Mouse (Mus musculus): ENCODE results near the gene Nr1h4. TPM values are rescaled to one million over a fixed set of nuclear protein-coding genes. Genes with fewer than 3 reads are reported as not detected.

The Nr1h4 gene
- polyA plus RNA-seq, 1 experiment from 2014 or later, result 12.4 TPM

DNA sequence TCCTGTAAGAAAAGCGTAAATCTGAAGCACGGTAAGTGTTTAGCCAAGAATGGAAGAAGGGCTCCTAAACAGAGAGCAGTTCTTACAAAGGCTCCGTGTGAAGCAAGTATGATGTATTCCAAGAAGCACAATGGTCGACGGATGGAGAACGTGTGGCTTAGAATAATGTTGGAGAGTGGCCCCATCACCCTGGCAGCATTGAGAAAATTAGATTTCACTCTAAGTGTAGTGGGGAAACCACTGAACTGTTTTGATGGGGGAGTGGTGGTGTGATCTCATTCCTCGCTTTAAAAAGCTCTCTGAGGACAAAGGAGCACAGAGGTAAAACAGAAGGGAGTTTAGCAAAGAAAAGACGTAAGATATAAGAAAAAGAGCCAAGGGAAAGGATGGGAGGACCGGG is 95.9 kb downstream of the Nr1h4 start:
- no peak for DNase-seq (ENCODE audit: low spot score)

DNA sequence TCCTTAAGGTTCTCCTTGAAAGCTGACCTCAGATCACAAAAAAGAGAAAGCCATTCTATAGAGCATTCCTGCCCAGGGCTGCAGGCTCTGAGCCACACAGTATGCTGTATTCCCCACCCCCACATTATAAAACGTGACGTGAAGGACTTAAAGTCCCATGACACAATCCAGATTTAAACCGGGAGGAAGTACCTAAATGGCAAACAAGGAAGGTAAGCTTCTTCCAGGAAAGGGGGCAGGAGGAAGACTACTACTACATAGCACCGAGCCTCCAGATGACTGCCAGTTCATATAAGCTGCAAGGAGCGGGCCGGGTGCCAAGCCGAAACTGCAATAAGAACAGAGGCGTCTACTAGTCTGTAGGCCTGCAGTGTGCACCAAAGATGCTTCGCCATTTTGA is 97.5 kb downstream of the Nr1h4 start:
- WGBS, result 69% methylated on average over 9 of the region's 9 CpGs
- ATAC-seq (replicated peaks; ENCODE audit: low FRiP score, low read depth) (no peak), DNase-seq (ENCODE audit: low spot score) (no peak)
- no peaks in the 10 kb centered on the region for H3K36me3 ChIP-seq (ENCODE audit: insufficient read depth, low read length)
- no peaks in the 10 kb centered on the region for H3K9me3 ChIP-seq (replicated peaks; ENCODE audit: low read length)
- no peaks in the 10 kb centered on the region for H3K27me3 ChIP-seq (ENCODE audit: insufficient read depth, low read length)
- no peak overlapping the region for H3K9ac ChIP-seq (ENCODE audit: low read depth, low read length)
- no peak overlapping the region for H3K4me2 ChIP-seq (ENCODE audit: low read length)
- no peak overlapping the region for H3K4me3 ChIP-seq (replicated peaks; ENCODE audit: low read depth, low read length)
- TF ChIP-seq CTCF (IDR thresholded peaks at IDR 0.05; ENCODE audit: low read depth), result no peak
- no peak overlapping the region for H3K27ac ChIP-seq
- H3K4me1 ChIP-seq (replicated peaks; ENCODE audit: insufficient read depth, low read length), result no peaks in the 10 kb centered on the region

More for the DNA sequence above, 95.9 kb downstream of the Nr1h4 start:
- H3K4me2 ChIP-seq (ENCODE audit: low read length), result no peak overlapping the region
- TF ChIP-seq CTCF (IDR thresholded peaks at IDR 0.05; ENCODE audit: low read depth), result no peak
- H3K27ac ChIP-seq, result no peak overlapping the region
- H3K27me3 ChIP-seq (ENCODE audit: insufficient read depth, low read length), result no peaks in the 10 kb centered on the region
- no peak overlapping the region for H3K9ac ChIP-seq (ENCODE audit: low read depth, low read length)
- no peak overlapping the region for H3K4me3 ChIP-seq (replicated peaks; ENCODE audit: low read depth, low read length)
- ATAC-seq (replicated peaks; ENCODE audit: low FRiP score, low read depth), result no peak
- no peaks in the 10 kb centered on the region for H3K9me3 ChIP-seq (replicated peaks; ENCODE audit: low read length)
- 81% methylated on average over 9 of the region's 9 CpGs for WGBS
- H3K4me1 ChIP-seq (replicated peaks; ENCODE audit: insufficient read depth, low read length), result no peaks in the 10 kb centered on the region
- no peaks in the 10 kb centered on the region for H3K36me3 ChIP-seq (ENCODE audit: insufficient read depth, low read length)

DNA sequence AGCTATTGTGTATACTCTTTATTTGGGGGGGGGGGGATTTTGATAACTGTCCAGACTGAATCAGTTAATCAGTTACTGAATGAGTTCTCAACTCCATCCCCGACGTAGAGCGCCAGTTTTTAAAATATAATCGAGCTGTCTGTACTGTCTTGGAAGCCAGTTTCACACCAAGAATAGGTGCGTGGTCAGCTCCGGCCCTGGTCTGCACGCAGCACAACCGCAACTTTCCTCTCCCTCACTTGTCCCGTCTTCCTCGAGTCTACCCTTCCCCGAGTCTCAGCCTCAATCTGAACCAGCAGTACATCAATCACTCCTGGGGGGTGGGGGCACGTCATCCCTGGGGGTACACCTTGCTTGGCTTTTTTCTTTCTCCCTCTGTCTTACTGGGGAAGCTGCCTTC is 98.0 kb downstream of the Nr1h4 start:
- 84% methylated on average over 12 of the region's 12 CpGs for WGBS
- Histone ChIP-seq H3K27me3 (ENCODE audit: insufficient read depth, low read length) (no peaks in the 10 kb centered on the region), H3K4me1 (replicated peaks; ENCODE audit: insufficient read depth, low read length) (no peaks in the 10 kb centered on the region), H3K36me3 (ENCODE audit: insufficient read depth, low read length) (no peaks in the 10 kb centered on the region), H3K9me3 (replicated peaks; ENCODE audit: low read length) (no peaks in the 10 kb centered on the region), H3K4me2 (ENCODE audit: low read length) (no peak overlapping the region), H3K9ac (ENCODE audit: low read depth, low read length) (no peak overlapping the region), H3K4me3 (replicated peaks; ENCODE audit: low read depth, low read length) (no peak overlapping the region), H3K27ac (no peak overlapping the region)
- no peak for DNase-seq (ENCODE audit: low spot score)
- ATAC-seq (replicated peaks; ENCODE audit: low FRiP score, low read depth), result no peak
- TF ChIP-seq CTCF (IDR thresholded peaks at IDR 0.05; ENCODE audit: low read depth), result no peak

DNA sequence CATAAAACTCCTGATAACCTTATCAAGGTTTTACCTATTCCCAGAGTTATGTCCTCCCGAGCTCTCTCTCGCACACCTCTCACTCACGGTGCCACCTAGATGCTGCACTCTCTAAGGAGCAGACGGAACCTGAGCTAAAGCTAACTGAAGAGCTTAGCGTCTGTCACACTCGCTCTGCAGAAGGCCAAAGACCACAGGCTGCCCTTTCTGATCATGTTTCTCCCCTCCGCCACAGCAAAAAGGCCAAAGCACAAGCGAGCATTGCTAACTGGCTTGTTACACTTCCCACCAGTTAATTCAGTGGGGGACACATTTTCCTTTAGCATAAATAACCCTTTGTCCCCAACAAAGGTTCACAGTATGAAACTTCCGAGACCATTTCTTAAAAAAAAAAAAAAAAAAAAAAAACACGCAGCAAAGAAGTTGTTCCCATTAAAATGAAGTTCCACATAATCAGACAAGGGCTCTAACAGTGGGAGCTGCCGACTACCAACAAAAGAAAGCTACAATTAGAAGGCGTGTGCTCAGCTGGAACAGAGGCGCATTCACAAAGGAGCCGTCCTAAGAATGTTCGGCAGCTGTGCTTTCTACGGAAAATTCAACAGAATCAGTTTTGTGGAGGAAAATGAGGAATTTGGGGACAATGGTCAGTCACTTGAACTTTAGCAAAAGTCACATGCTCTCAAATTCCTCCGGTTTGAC is 98.7 kb downstream of the Nr1h4 start:
- 66% methylated on average over 17 of the region's 17 CpGs for WGBS
- Histone ChIP-seq H3K4me3 (replicated peaks; ENCODE audit: low read depth, low read length) (no peak overlapping the region), H3K9me3 (replicated peaks; ENCODE audit: low read length) (no peaks in the 10 kb centered on the region)

DNA sequence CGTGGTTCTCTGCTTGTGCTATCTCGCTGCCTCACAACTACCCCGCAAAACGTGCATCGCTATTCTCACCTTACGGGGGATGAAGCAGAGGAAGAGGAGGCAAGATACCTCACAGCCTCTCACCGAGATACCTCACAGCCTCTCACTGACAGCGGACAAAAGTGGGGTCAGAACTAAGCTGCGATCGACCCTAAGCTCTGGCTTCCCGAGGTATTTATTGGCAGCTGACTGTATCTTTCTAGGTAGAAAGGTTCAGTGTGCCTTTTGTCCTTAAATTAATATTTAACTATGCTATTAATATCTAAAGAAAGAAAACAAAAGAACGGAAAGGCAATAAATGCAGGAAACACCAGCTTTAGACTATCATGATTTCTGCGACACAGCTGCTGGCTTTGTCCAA is 100.6 kb downstream of the Nr1h4 start:
- H3K27ac ChIP-seq, result no peak overlapping the region
- no peak for DNase-seq (ENCODE audit: low spot score)
- WGBS, result 84% methylated on average over 13 of the region's 13 CpGs
- no peaks in the 10 kb centered on the region for H3K27me3 ChIP-seq (ENCODE audit: insufficient read depth, low read length)
- H3K4me2 ChIP-seq (ENCODE audit: low read length), result no peak overlapping the region
- no peak for ATAC-seq (replicated peaks; ENCODE audit: low FRiP score, low read depth)
- no peak overlapping the region for H3K9ac ChIP-seq (ENCODE audit: low read depth, low read length)
- H3K4me1 ChIP-seq (replicated peaks; ENCODE audit: insufficient read depth, low read length), result no peaks in the 10 kb centered on the region
- TF ChIP-seq CTCF (IDR thresholded peaks at IDR 0.05; ENCODE audit: low read depth), result no peak
- no peaks in the 10 kb centered on the region for H3K9me3 ChIP-seq (replicated peaks; ENCODE audit: low read length)
- H3K36me3 ChIP-seq (ENCODE audit: insufficient read depth, low read length), result no peaks in the 10 kb centered on the region
- H3K4me3 ChIP-seq (replicated peaks; ENCODE audit: low read depth, low read length), result no peak overlapping the region

More for the DNA sequence above, 98.7 kb downstream of the Nr1h4 start:
- no peak overlapping the region for H3K27ac ChIP-seq
- H3K4me1 ChIP-seq (replicated peaks; ENCODE audit: insufficient read depth, low read length), result no peaks in the 10 kb centered on the region
- no peaks in the 10 kb centered on the region for H3K36me3 ChIP-seq (ENCODE audit: insufficient read depth, low read length)
- ATAC-seq (replicated peaks; ENCODE audit: low FRiP score, low read depth), result no peak
- TF ChIP-seq CTCF (IDR thresholded peaks at IDR 0.05; ENCODE audit: low read depth), result no peak
- DNase-seq (ENCODE audit: low spot score), result no peak
- H3K27me3 ChIP-seq (ENCODE audit: insufficient read depth, low read length), result no peaks in the 10 kb centered on the region
- no peak overlapping the region for H3K9ac ChIP-seq (ENCODE audit: low read depth, low read length)
- no peak overlapping the region for H3K4me2 ChIP-seq (ENCODE audit: low read length)

DNA sequence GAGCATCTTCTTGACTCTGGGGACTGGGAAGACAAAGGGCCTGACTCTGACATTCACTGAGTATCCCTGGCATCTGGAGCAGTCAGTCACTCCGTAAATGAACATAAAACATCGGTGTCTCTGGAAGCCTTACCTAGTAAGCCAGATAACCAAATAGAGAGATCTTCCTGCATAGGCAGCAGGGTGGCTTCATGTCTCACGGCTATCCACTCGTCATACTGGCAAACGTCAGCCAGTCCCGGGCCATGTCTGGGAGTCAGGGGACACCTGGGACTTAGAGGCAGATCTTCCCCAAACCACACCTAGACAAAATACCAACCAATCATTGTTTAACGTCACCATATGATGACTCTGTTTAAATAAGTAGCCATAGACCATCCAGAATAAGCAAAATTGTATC is 102.6 kb downstream of the Nr1h4 start:
- no peaks in the 10 kb centered on the region for H3K27me3 ChIP-seq (ENCODE audit: insufficient read depth, low read length)
- H3K27ac ChIP-seq, result no peak overlapping the region
- DNase-seq (ENCODE audit: low spot score) (no peak), ATAC-seq (replicated peaks; ENCODE audit: low FRiP score, low read depth) (no peak)
- no peak overlapping the region for H3K4me3 ChIP-seq (replicated peaks; ENCODE audit: low read depth, low read length)
- no peaks in the 10 kb centered on the region for H3K4me1 ChIP-seq (replicated peaks; ENCODE audit: insufficient read depth, low read length)
- H3K4me2 ChIP-seq (ENCODE audit: low read length), result no peak overlapping the region
- no peaks in the 10 kb centered on the region for H3K9me3 ChIP-seq (replicated peaks; ENCODE audit: low read length)
- no peak overlapping the region for H3K9ac ChIP-seq (ENCODE audit: low read depth, low read length)
- 93% methylated on average over 7 of the region's 7 CpGs for WGBS
- peaks cover 3% of the 10 kb centered on the region; the same call in 1 of the 2 replicates for H3K36me3 ChIP-seq (ENCODE audit: insufficient read depth, low read length)
- TF ChIP-seq CTCF (IDR thresholded peaks at IDR 0.05; ENCODE audit: low read depth), result no peak

Measured in kidney, postnatal 0 days (tissue).